Mouse (Mus musculus) forebrain, embryonic 14.5 days (tissue): ENCODE results near the gene Hist1h2bc. TPM values are rescaled to one million over a fixed set of nuclear protein-coding genes. Genes with fewer than 3 reads are reported as not detected.
A peak's percentile ranks its signal among the peaks of the same experiment; 100 is the strongest.
"Not testable (repeated sequence)": the region's sequence is repeated elsewhere in the genome, so short reads cannot be mapped to it uniquely, and the experiment has no call there.

ENCODE experiments used
- ATAC-seq: fragments of 200-750 bp; cut with Nextera tagmentation; 2 replicates; pipeline ENCODE4 v1.8.0; 2017; ENCODE audit warnings: mild to moderate bottlenecking, moderate library complexity
- DNase-seq: peaks from one replicate; pipeline ENCODE4 v3.0.0-alpha.2; 2015; ENCODE audit warnings: low spot score
- H3K27ac ChIP-seq: fragments of 300-500 bp; sonication (generic); 2 replicates; pipeline ENCODE4 v1.5.1; 2014; ENCODE audit warnings: low read depth, mild to moderate bottlenecking, control low read depth, low read length, moderate library complexity
- H3K27me3 ChIP-seq: fragments of 300-500 bp; sonication (generic); replicated peaks from 2 replicates; pipeline ENCODE4 v1.6.1; 2014; ENCODE audit warnings: low read length, control low read depth, mixed read lengths; ENCODE audit not compliant: control insufficient read depth, insufficient read depth
- H3K36me3 ChIP-seq: fragments of 300-500 bp; sonication (generic); 2 replicates; pipeline ENCODE4 v1.6.1; 2014; ENCODE audit warnings: low read length, control low read depth; ENCODE audit not compliant: control insufficient read depth, insufficient read depth
- H3K4me1 ChIP-seq: fragments of 300-500 bp; sonication (generic); 2 replicates; pipeline ENCODE4 v1.6.1; 2014; ENCODE audit warnings: antibody characterized with exemption, low read length, control low read depth; ENCODE audit not compliant: control insufficient read depth, insufficient read depth
- H3K4me2 ChIP-seq: fragments of 300-500 bp; sonication (generic); 2 replicates; pipeline ENCODE4 v1.6.1; 2014; ENCODE audit warnings: mild to moderate bottlenecking, control low read depth, low read length
- H3K4me3 ChIP-seq: fragments of 300-500 bp; sonication (generic); 2 replicates; pipeline ENCODE4 v1.5.1; 2014; ENCODE audit warnings: low read depth, low read length, control low read depth
- H3K9ac ChIP-seq: fragments of 300-500 bp; sonication (generic); 2 replicates; pipeline ENCODE4 v1.6.1; 2014; ENCODE audit warnings: mild to moderate bottlenecking, low read length, control low read depth, moderate library complexity
- H3K9me3 ChIP-seq: fragments of 300-500 bp; sonication (generic); replicated peaks from 2 replicates; pipeline ENCODE4 v1.6.1; 2016; ENCODE audit warnings: low read length, control low read depth, mixed read lengths; ENCODE audit not compliant: control insufficient read depth
- WGBS: fragments of 180-500 bp; shearing (Covaris S2); extraction: QIAGEN DNeasy Blood & Tissue Kit; methylation state at CpG from one replicate; pipeline ENCODE4 v1.1.7; 2014; 5-methylcytosine and 5-hydroxymethylcytosine counted together
- polyA plus RNA-seq: library from polyadenylated mRNA; unstranded; fragments of >200 nt; fragmentation: Nextera tagmentation; extraction: Ambion mirVana; gene quantifications from 2 replicates; pipeline ENCODE4 v1.2.1, GENCODE M21; 2014

Gene Hist1h2bc
- polyA plus RNA-seq, 1 experiment from 2014 or later: 39.5 TPM

- Histone ChIP-seq H3K27ac (no peak overlapping the region), H3K4me2 (no peak overlapping the region), H3K4me3 (no peak overlapping the region), H3K9ac (no peak overlapping the region), H3K36me3 (no peaks in the 10 kb centered on the region), H3K9me3 (no peaks in the 10 kb centered on the region), H3K4me1 (peaks cover 11% of the 10 kb centered on the region; the same call in 1 of the 2 replicates), H3K27me3 (no peaks in the 10 kb centered on the region)
- DNase-seq (no peak), ATAC-seq (no peak)
- WGBS: 90% methylated on average over 12 of the region's 12 CpGs
These were observed 22.8 kb downstream of the Hist1h2bc start for GRCm38 (mm10) chr13:23706771-23707170.

GRCm38 (mm10) chr13:23708041-23708440 is 24.0 kb downstream of the Hist1h2bc start:
- 89% methylated on average over 4 of the region's 4 CpGs for WGBS
- ATAC-seq: no peak

GRCm38 (mm10) chr13:23708654-23709053 is 24.7 kb downstream of the Hist1h2bc start:
- Histone ChIP-seq H3K27me3 (no peaks in the 10 kb centered on the region), H3K9ac (no peak overlapping the region), H3K4me1 (peaks cover 11% of the 10 kb centered on the region; the same call in 1 of the 2 replicates), H3K4me2 (no peak overlapping the region), H3K4me3 (no peak overlapping the region), H3K27ac (no peak overlapping the region), H3K36me3 (no peaks in the 10 kb centered on the region), H3K9me3 (no peaks in the 10 kb centered on the region)
- WGBS: 71% methylated on average over 4 of the region's 4 CpGs
- ATAC-seq (no peak), DNase-seq (no peak)

More at GRCm38 (mm10) chr13:23708041-23708440, 24.0 kb downstream of the Hist1h2bc start:
- no peak overlapping the region for H3K9ac ChIP-seq
- H3K36me3 ChIP-seq: no peaks in the 10 kb centered on the region
- no peak for DNase-seq
- no peaks in the 10 kb centered on the region for H3K27me3 ChIP-seq
- H3K4me2 ChIP-seq: no peak overlapping the region
- no peaks in the 10 kb centered on the region for H3K9me3 ChIP-seq
- H3K4me3 ChIP-seq: no peak overlapping the region
- H3K27ac ChIP-seq: no peak overlapping the region
- peaks cover 11% of the 10 kb centered on the region; the same call in 1 of the 2 replicates for H3K4me1 ChIP-seq

GRCm38 (mm10) chr13:23709714-23710373 is 25.8 kb downstream of the Hist1h2bc start:
- Histone ChIP-seq H3K27ac (no peak overlapping the region), H3K27me3 (no peaks in the 10 kb centered on the region), H3K36me3 (no peaks in the 10 kb centered on the region), H3K4me2 (peak overlapping the region; percentile 52), H3K9me3 (no peaks in the 10 kb centered on the region), H3K4me3 (peak overlapping the region; percentile 20), H3K9ac (peak overlapping the region; percentile 54), H3K4me1 (peaks cover 11% of the 10 kb centered on the region; the same call in 1 of the 2 replicates)
- no peak for ATAC-seq
- 25% methylated on average over 15 of the region's 15 CpGs for WGBS
- DNase-seq: peak; percentile 44

- Histone ChIP-seq H3K27me3 (no peaks in the 10 kb centered on the region), H3K36me3 (no peaks in the 10 kb centered on the region), H3K4me1 (peaks cover 11% of the 10 kb centered on the region; the same call in 1 of the 2 replicates), H3K9me3 (no peaks in the 10 kb centered on the region), H3K4me3 (peak within 1 kb of the TSS; percentile 20), H3K4me2 (peak within 1 kb of the TSS; percentile 52), H3K9ac (peak within 1 kb of the TSS; percentile 54), H3K27ac (no peak within 1 kb of the TSS)
- 5% methylated on average over 17 of the region's 17 CpGs for WGBS
- ATAC-seq (0 out of 2 replicates have a peak, but pooled peaks have one; percentile 32), DNase-seq (peak; percentile 36)
These were observed 26.5 kb downstream of the Hist1h2bc start, which contains the start of gene Hfe for GRCm38 (mm10) chr13:23710374-23711089. Gene Hfe (minus strand): TSS chr13:23710854.

- Histone ChIP-seq H3K4me1 (no peaks in the 10 kb centered on the region), H3K9ac (no peak overlapping the region), H3K27me3 (no peaks in the 10 kb centered on the region), H3K9me3 (no peaks in the 10 kb centered on the region), H3K27ac (no peak overlapping the region), H3K4me3 (no peak overlapping the region), H3K4me2 (no peak overlapping the region), H3K36me3 (no peaks in the 10 kb centered on the region)
- ATAC-seq (no peak), DNase-seq (no peak)
- 86% methylated on average over 5 of the region's 5 CpGs for WGBS
These were observed 32.5 kb downstream of the Hist1h2bc start for GRCm38 (mm10) chr13:23716261-23717042.

GRCm38 (mm10) chr13:23717176-23717575 is 33.2 kb downstream of the Hist1h2bc start:
- no peaks in the 10 kb centered on the region for H3K4me1 ChIP-seq
- no peaks in the 10 kb centered on the region for H3K36me3 ChIP-seq
- H3K27me3 ChIP-seq: no peaks in the 10 kb centered on the region
- H3K4me2 ChIP-seq: no peak overlapping the region
- H3K27ac ChIP-seq: no peak overlapping the region
- H3K9me3 ChIP-seq: no peaks in the 10 kb centered on the region
- ATAC-seq (no peak), DNase-seq (no peak)
- H3K9ac ChIP-seq: no peak overlapping the region
- WGBS: 61% methylated on average over 11 of the region's 11 CpGs
- no peak overlapping the region for H3K4me3 ChIP-seq

GRCm38 (mm10) chr13:23717593-23718245 is 33.7 kb downstream of the Hist1h2bc start:
- H3K4me3 ChIP-seq, H3K27ac ChIP-seq, ATAC-seq, H3K4me2 ChIP-seq, H3K27me3 ChIP-seq, H3K4me1 ChIP-seq, DNase-seq, H3K9ac ChIP-seq, H3K36me3 ChIP-seq, H3K9me3 ChIP-seq: not testable (repeated sequence)
- WGBS: 16% methylated on average over 2 of the region's 2 CpGs
